Mouse (Mus musculus) stomach, embryonic 16.5 days (tissue): Measurements from ENCODE around the gene Clec2h. TPM values are rescaled to one million over a fixed set of nuclear protein-coding genes. Genes with fewer than 3 reads are reported as not detected.

ENCODE experiments used
- ATAC-seq: fragments of 200-750 bp; cut with Nextera tagmentation; 2 replicates; pipeline ENCODE4 v1.8.0; 2017; ENCODE audit warnings: moderate number of reproducible peaks, moderate TSS enrichment; ENCODE audit not compliant: insufficient read depth, low FRiP score
- H3K27ac ChIP-seq: fragments of 300-500 bp; sonication (generic); 2 replicates; pipeline ENCODE4 v1.5.1; 2014; ENCODE audit warnings: low read length
- H3K27me3 ChIP-seq: fragments of 300-500 bp; sonication (generic); 2 replicates; pipeline ENCODE4 v1.6.1; 2014; ENCODE audit warnings: low read length, control low read depth, mixed read lengths; ENCODE audit not compliant: control insufficient read depth, insufficient read depth
- H3K36me3 ChIP-seq: fragments of 300-500 bp; sonication (generic); 2 replicates; pipeline ENCODE4 v1.6.1; 2014; ENCODE audit warnings: low read length; ENCODE audit not compliant: control insufficient read depth, insufficient read depth
- H3K4me1 ChIP-seq: fragments of 300-500 bp; sonication (generic); 2 replicates; pipeline ENCODE4 v1.6.1; 2014; ENCODE audit warnings: low read length, control low read depth, mixed read lengths; ENCODE audit not compliant: control insufficient read depth, insufficient read depth
- H3K4me2 ChIP-seq: fragments of 300-500 bp; sonication (generic); 2 replicates; pipeline ENCODE4 v1.6.1; 2014; ENCODE audit warnings: low read depth, low read length, mixed read lengths
- H3K4me3 ChIP-seq: fragments of 300-500 bp; sonication (generic); replicated peaks from 2 replicates; pipeline ENCODE4 v1.5.1; 2014; ENCODE audit warnings: mild to moderate bottlenecking, low read length
- H3K9ac ChIP-seq: fragments of 300-500 bp; sonication (generic); 2 replicates; pipeline ENCODE4 v1.6.1; 2014; ENCODE audit warnings: low read length
- H3K9me3 ChIP-seq: fragments of 300-500 bp; sonication (generic); replicated peaks from 2 replicates; pipeline ENCODE4 v1.6.1; 2016; ENCODE audit warnings: low read length, control low read depth; ENCODE audit not compliant: control insufficient read depth
- WGBS: fragments of 180-500 bp; shearing (Covaris S2); extraction: QIAGEN DNeasy Blood & Tissue Kit; methylation state at CpG from one replicate; pipeline ENCODE4 v1.1.7; 2014; 5-methylcytosine and 5-hydroxymethylcytosine counted together
- polyA plus RNA-seq: library from polyadenylated mRNA; unstranded; fragments of >200 nt; fragmentation: Nextera tagmentation; extraction: Ambion mirVana; gene quantifications from 2 replicates; pipeline ENCODE4 v1.2.1, GENCODE M21; 2015

Clec2h gene
- polyA plus RNA-seq, 1 experiment from 2014 or later = 2.8 TPM

GRCm38 (mm10) chr6:128669936-128670335, 7.8 kb downstream of the Clec2h start:
- Histone ChIP-seq H3K9ac (no peak overlapping the region), H3K4me3 (no peak overlapping the region), H3K36me3 (no peaks in the 10 kb centered on the region), H3K27me3 (no peaks in the 10 kb centered on the region), H3K9me3 (peaks cover 3% of the 10 kb centered on the region; the same call in 1 of the 2 replicates), H3K27ac (no peak overlapping the region), H3K4me2 (no peak overlapping the region), H3K4me1 (no peaks in the 10 kb centered on the region)
- 38% methylated on average over 4 of the region's 4 CpGs for WGBS
- ATAC-seq = no peak

- Histone ChIP-seq H3K4me2 (no peak overlapping the region), H3K27me3 (no peaks in the 10 kb centered on the region), H3K27ac (no peak overlapping the region), H3K36me3 (no peaks in the 10 kb centered on the region), H3K4me3 (no peak overlapping the region), H3K4me1 (no peaks in the 10 kb centered on the region), H3K9ac (no peak overlapping the region), H3K9me3 (no peaks in the 10 kb centered on the region)
- no peak for ATAC-seq
Measured at GRCm38 (mm10) chr6:128679574-128679973, 17.4 kb downstream of the Clec2h start.

DNA sequence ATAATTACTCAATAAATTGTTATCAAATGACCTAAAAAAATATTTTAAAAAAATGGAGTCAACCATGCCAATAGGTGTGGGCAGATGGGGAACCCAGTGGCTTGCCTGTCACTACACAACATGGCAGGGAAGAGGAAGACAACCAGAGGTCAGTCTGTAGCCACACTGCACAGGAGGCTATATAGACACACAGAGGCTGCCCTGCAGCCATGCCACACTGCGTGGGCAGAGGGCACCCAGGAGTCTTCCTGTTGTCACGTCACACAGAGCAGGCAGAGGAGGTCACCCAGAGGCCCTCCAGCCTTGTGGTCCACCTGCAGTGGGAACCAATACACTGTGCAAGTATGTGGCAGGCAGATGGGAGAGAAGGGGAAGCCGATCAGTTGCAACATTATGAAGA, 39.5 kb downstream of the Clec2h start:
- no peak overlapping the region for H3K9ac ChIP-seq
- no peak for ATAC-seq
- no peak overlapping the region for H3K4me2 ChIP-seq
- H3K36me3 ChIP-seq = no peaks in the 10 kb centered on the region
- H3K27ac ChIP-seq = no peak overlapping the region
- 74% methylated on average over 3 of the region's 3 CpGs for WGBS
- no peaks in the 10 kb centered on the region for H3K27me3 ChIP-seq
- no peaks in the 10 kb centered on the region for H3K9me3 ChIP-seq
- no peaks in the 10 kb centered on the region for H3K4me1 ChIP-seq
- H3K4me3 ChIP-seq = no peak overlapping the region

- no peak within 1 kb of the TSS for H3K9ac ChIP-seq
- no peaks in the 10 kb centered on the region for H3K27me3 ChIP-seq
- H3K4me2 ChIP-seq = no peak within 1 kb of the TSS
- no peaks in the 10 kb centered on the region for H3K4me1 ChIP-seq
- H3K9me3 ChIP-seq = no peaks in the 10 kb centered on the region
- H3K27ac ChIP-seq = no peak within 1 kb of the TSS
- no peaks in the 10 kb centered on the region for H3K36me3 ChIP-seq
- WGBS = 81% methylated on average over 4 of the region's 4 CpGs
- no peak for ATAC-seq
- H3K4me3 ChIP-seq = no peak within 1 kb of the TSS
Measured at GRCm38 (mm10) chr6:128722959-128723358, 60.8 kb downstream of the Clec2h start, which contains the start of gene Klrb1. Klrb1 (minus strand) TSS chr6:128723059.

Other genes starting within 250 kb of the Clec2h start
- 25.0 and 36.4 TPM in 2 replicates for gene Itfg2, start 237.5 kb upstream of the Clec2h start, polyA plus RNA-seq
- 413 and 416 TPM in 2 replicates for gene Fkbp4, start 223.7 kb upstream of the Clec2h start, polyA plus RNA-seq
- gene Pzp, start 135.7 kb upstream of the Clec2h start, polyA plus RNA-seq = 10.9 and 15.0 TPM in 2 replicates
- gene A2ml1, start 80.8 kb upstream of the Clec2h start, polyA plus RNA-seq = 2.7 and 3.6 TPM in 2 replicates
- gene Klrb1a, start 38.9 kb upstream of the Clec2h start, polyA plus RNA-seq = not detected in 2 replicates
- gene Klrb1, start 60.7 kb downstream of the Clec2h start, polyA plus RNA-seq = not detected in 2 replicates
- gene Klrb1c, start 126.8 kb downstream of the Clec2h start, polyA plus RNA-seq = 0.25 and 0.27 TPM in 2 replicates
- 0.44 TPM in 1 of 2 replicates, not detected in the other for gene Gm44511, start 163.9 kb downstream of the Clec2h start, polyA plus RNA-seq
- gene Klrb1b, start 163.9 kb downstream of the Clec2h start, polyA plus RNA-seq = 0.56 and 0.81 TPM in 2 replicates
- gene Clec2i, start 225.2 kb downstream of the Clec2h start, polyA plus RNA-seq = 0.17 and 0.25 TPM in 2 replicates
- 1.5 and 2.1 TPM in 2 replicates for gene BC035044, start 228.7 kb downstream of the Clec2h start, polyA plus RNA-seq